Mouse (Mus musculus) neural tube, embryonic 12.5 days (tissue): ENCODE measurements at regions not wholly inside any gene's neighbourhood (a gene's known extent, or its start where the extent isn't known, plus 50 kb on each side); places are given as distances from the start of the nearest gene placed in this dataset.

Experiments
- ATAC-seq: fragments of 200-750 bp; cut with Nextera tagmentation; 2 replicates; pipeline ENCODE4 v1.8.0; 2017; ENCODE audit warnings: low read depth, mild to moderate bottlenecking, moderate TSS enrichment, moderate library complexity; ENCODE audit not compliant: low FRiP score
- H3K27ac ChIP-seq: fragments of 300-500 bp; sonication (generic); 2 replicates; pipeline ENCODE4 v1.5.1; 2016
- H3K27me3 ChIP-seq: fragments of 300-500 bp; sonication (generic); replicated peaks from 2 replicates; pipeline ENCODE4 v1.6.1; 2016; ENCODE audit warnings: mild to moderate bottlenecking
- H3K36me3 ChIP-seq: fragments of 300-500 bp; sonication (generic); 2 replicates; pipeline ENCODE4 v1.6.1; 2016; ENCODE audit warnings: mild to moderate bottlenecking
- H3K4me1 ChIP-seq: fragments of 300-500 bp; sonication (generic); 2 replicates; pipeline ENCODE4 v1.6.1; 2016
- H3K4me2 ChIP-seq: fragments of 300-500 bp; sonication (generic); replicated peaks from 2 replicates; pipeline ENCODE4 v1.6.1; 2016; ENCODE audit warnings: mild to moderate bottlenecking
- H3K4me3 ChIP-seq: fragments of 300-500 bp; sonication (generic); 2 replicates; pipeline ENCODE4 v1.5.1; 2016
- H3K9ac ChIP-seq: fragments of 300-500 bp; sonication (generic); 2 replicates; pipeline ENCODE4 v1.6.1; 2016; ENCODE audit warnings: mild to moderate bottlenecking
- H3K9me3 ChIP-seq: fragments of 300-500 bp; sonication (generic); 2 replicates; pipeline ENCODE4 v1.6.1; 2016; ENCODE audit warnings: mild to moderate bottlenecking
- WGBS: fragments of 180-500 bp; shearing (Covaris S2); methylation state at CpG from one replicate; pipeline ENCODE4 v1.1.7; 2016; 5-methylcytosine and 5-hydroxymethylcytosine counted together

DNA sequence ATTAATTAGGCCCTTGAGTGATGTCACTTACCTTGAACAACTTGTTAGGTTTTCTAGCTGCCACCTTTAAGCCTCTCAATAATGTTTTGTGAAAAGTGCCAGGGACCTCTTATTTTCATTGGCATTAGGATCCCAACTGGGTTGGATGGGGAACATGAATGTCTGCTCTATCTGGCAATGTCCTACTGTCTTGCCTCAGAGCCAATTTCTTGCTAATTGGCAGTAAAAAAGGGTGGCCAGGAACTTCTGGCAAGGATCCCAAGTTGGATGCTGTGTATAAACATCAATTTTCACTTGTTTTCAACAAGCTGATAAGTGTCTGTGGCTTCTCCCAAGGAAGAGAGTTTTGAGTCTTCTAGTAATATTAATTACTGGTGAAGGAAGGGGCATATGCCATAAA, 118.8 kb upstream of the Tgif2lx1 start:
- no peaks in the 10 kb centered on the region for H3K9me3 ChIP-seq
- H3K4me3 ChIP-seq, result no peak overlapping the region
- no peak overlapping the region for H3K4me2 ChIP-seq
- no peaks in the 10 kb centered on the region for H3K4me1 ChIP-seq
- no peak for ATAC-seq
- H3K27me3 ChIP-seq, result no peaks in the 10 kb centered on the region
- H3K9ac ChIP-seq, result no peak overlapping the region
- H3K27ac ChIP-seq, result no peak overlapping the region
- no peaks in the 10 kb centered on the region for H3K36me3 ChIP-seq

DNA sequence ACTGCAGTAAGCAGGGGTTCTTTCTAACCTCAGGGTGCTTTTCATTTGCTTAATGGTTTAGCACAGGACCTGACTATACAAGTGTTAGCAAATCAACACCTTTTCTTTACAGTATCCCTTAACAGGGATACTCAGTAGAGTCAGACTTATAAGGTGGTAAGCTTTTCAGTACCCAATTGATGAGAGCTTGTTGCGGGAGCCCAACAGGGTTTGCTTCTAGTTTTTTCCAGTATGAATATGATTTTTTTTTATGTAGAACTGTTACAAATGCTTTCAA, 115.7 kb upstream of the Tgif2lx1 start:
- Histone ChIP-seq H3K9me3 (no peaks in the 10 kb centered on the region), H3K27ac (no peak overlapping the region), H3K4me3 (no peak overlapping the region), H3K27me3 (no peaks in the 10 kb centered on the region), H3K4me2 (no peak overlapping the region), H3K36me3 (no peaks in the 10 kb centered on the region), H3K9ac (no peak overlapping the region), H3K4me1 (no peaks in the 10 kb centered on the region)
- 65% methylated on average over 1 of the region's 1 CpGs for WGBS
- no peak for ATAC-seq

DNA sequence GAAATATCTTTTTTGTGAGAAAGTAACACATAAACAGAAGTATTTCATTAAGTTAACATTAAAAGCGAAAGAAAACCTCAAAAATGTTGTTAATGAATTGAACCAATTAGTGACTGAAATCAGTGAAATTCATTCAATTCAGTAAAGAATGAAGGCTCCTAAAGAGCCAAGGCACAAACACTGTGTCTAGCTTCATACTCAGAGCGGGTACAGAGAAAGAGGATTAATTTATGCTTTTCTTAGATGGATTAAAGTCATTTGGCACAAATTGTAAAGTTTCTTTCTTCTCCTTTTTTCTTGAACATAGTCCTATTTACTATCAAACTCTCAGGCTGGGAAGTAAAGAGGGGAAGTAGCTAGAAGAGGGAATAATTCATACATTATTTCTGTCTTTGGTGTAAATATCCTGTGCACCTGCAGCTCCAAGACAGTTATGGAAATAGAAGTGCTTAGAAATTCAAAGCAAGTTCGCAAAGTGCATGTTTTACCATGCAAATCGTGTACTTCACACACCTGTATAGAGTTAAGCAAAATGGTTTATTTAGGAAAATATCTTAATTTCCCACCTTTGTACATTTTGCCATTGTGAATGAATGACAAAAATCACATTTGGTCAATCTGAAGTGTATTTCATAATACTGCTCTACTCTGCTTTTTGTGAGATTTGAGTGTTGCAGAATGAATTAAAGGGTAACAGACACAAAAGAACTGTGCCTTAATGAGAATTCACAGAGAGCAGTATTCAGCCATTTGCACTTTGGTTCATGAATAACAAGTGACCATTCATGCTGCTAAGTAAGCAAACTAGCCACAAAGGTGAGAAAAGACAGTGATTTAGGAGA, 115.2 kb upstream of the Tgif2lx1 start:
- ATAC-seq, result 0 out of 2 replicates have a peak, but pooled peaks have one; percentile 13
- WGBS, result 44% methylated on average over 4 of the region's 4 CpGs

More for the DNA sequence above, 115.2 kb upstream of the Tgif2lx1 start:
- Histone ChIP-seq H3K4me3 (no peak overlapping the region), H3K27me3 (no peaks in the 10 kb centered on the region), H3K9ac (no peak overlapping the region), H3K4me2 (no peak overlapping the region), H3K36me3 (no peaks in the 10 kb centered on the region), H3K4me1 (no peaks in the 10 kb centered on the region), H3K27ac (no peak overlapping the region), H3K9me3 (no peaks in the 10 kb centered on the region)
